Mouse (Mus musculus) ovary, postnatal 36 days (tissue): Measurements from ENCODE around the gene Phox2b.

Source experiments
- DNase-seq: peaks from one replicate; pipeline ENCODE4 v3.0.0; 2022; ENCODE audit warnings: low spot score, mixed read lengths

The Phox2b gene

GRCm38 (mm10) chr5:67091766-67092165 lies 7.3 kb downstream of the Phox2b start:
- no peak for DNase-seq

- DNase-seq = no peak
These were observed 8.2 kb downstream of the Phox2b start for GRCm38 (mm10) chr5:67090856-67091255.

- DNase-seq = no peak
These were observed 16.0 kb downstream of the Phox2b start for GRCm38 (mm10) chr5:67083117-67083516.

- DNase-seq = no peak
These were observed 35.5 kb downstream of the Phox2b start for GRCm38 (mm10) chr5:67063596-67063995.

GRCm38 (mm10) chr5:67060519-67060918 lies 38.6 kb downstream of the Phox2b start:
- DNase-seq = no peak

GRCm38 (mm10) chr5:67057803-67058202 lies 41.3 kb downstream of the Phox2b start:
- DNase-seq = no peak

GRCm38 (mm10) chr5:67048003-67048402 lies 51.1 kb downstream of the Phox2b start:
- DNase-seq = peak; percentile 11
